ENCODE assay signal across 17 mouse cellular contexts in the genomic region with DNA sequence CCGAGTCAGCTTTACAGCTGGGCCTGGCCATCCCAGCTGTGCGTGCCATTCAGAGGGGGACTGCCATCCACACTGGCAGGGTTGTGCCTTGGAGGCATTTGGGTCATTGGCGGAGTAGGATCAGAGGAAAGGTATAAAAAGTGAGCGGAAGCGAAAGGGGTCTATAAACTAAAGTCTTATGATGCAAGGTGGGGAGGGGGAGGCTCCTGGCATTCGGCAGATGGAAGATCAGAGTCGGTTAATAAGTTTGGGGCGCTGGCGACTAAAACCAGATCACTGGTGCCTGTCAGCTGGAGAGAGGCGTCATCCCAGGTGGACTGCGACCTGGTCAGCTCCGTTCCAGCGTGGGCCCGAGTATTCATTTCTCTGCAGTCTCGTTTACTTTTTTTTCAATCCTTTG.
A peak's percentile ranks its signal among the peaks of the same experiment; 100 is the strongest.
DNase-seq lines count a peak whose midpoint lies in the region; ATAC-seq lines count a peak whose summit lies in the region.
"Had no signal": no experiment of that assay in that cellular context is flagged by ENCODE, and none has a peak within 500 bp of the region (broad histone marks: within the 10 kb centered on the region; RNA-seq: fewer than 3 reads in every experiment).

No protein-coding gene starts in this region.

- H3K4me2 ChIP-seq in limb, embryonic 11.5 days (ENCODE audit: low read depth, severe bottlenecking), result 0 out of 2 replicates have a peak overlapping the region, but pooled peaks have one; percentile 15
- H3K4me2 ChIP-seq in midbrain, embryonic 15.5 days, result peak overlapping the region; percentile 46
- H3K4me2 ChIP-seq: heart, embryonic 11.5 days had no signal

- ATAC-seq in limb, embryonic 11.5 days (ENCODE audit: insufficient number of reproducible peaks, low FRiP score, low TSS enrichment, low read depth), result peak; percentile 70; the same call in 1 of the 2 replicates
- ATAC-seq in midbrain, embryonic 15.5 days (replicated peaks), result no peak

- DNase-seq in forebrain, embryonic 10.5 days (ENCODE audit: extremely low spot score, low spot score), result no peak
- peak; percentile 78 for DNase-seq in forelimb bud, embryonic 11.5 days (ENCODE audit: low read depth, low spot score)
- DNase-seq in limb, embryonic 11.5 days (ENCODE audit: low spot score), result peak; percentile 73
- DNase-seq in frontal cortex, postnatal 25 days (ENCODE audit: low spot score in 2 of 2), result no peak
- no peak for DNase-seq in retina, postnatal 1 day
- no peak for DNase-seq in left cerebral cortex, adult 11 months (ENCODE audit: low spot score)
- no peak for DNase-seq in layer of hippocampus, postnatal 14 days (ENCODE audit: low spot score in 2 of 2)
- DNase-seq: cerebellum, adult 18-20 months; gastrocnemius, adult 2 months; heart, postnatal 4 days; kidney, adult 18-20 months; left cerebral cortex, postnatal 4 days; lung, adult 18-20 months had no signal

- H3K9ac ChIP-seq in limb, embryonic 11.5 days (ENCODE audit: low read length), result no peak overlapping the region
- H3K9ac ChIP-seq in midbrain, embryonic 15.5 days, result peak overlapping the region; percentile 14; the same call in 1 of the 2 replicates

- WGBS in forebrain, embryonic 10.5 days, result 41% methylated on average over 15 of the region's 15 CpGs
- WGBS in limb, embryonic 11.5 days, result 31% methylated on average over 15 of the region's 15 CpGs
- 34% methylated on average over 15 of the region's 15 CpGs for WGBS in midbrain, embryonic 15.5 days

- peak overlapping the region; percentile 2; the same call in 1 of the 2 replicates for H3K27ac ChIP-seq in forebrain, embryonic 10.5 days
- peak overlapping the region; percentile 62; the same call in 1 of the 2 replicates for H3K27ac ChIP-seq in limb, embryonic 11.5 days (replicated peaks; ENCODE audit: low read depth, low read length)
- H3K27ac ChIP-seq in midbrain, embryonic 15.5 days, result peak overlapping the region; percentile 50; the same call in 1 of the 2 replicates
- H3K27ac ChIP-seq: gastrocnemius, adult 2 months; macrophage; stomach, postnatal 0 days had no signal

- H3K36me3 ChIP-seq in forebrain, embryonic 10.5 days (replicated peaks), result no peaks in the 10 kb centered on the region
- H3K36me3 ChIP-seq in limb, embryonic 11.5 days (ENCODE audit: control insufficient read depth, insufficient read depth, low read length), result no peaks in the 10 kb centered on the region
- H3K36me3 ChIP-seq in midbrain, embryonic 15.5 days (replicated peaks), result no peaks in the 10 kb centered on the region

- H3K4me1 ChIP-seq in forebrain, embryonic 10.5 days, result peaks cover 16% of the 10 kb centered on the region
- H3K4me1 ChIP-seq in limb, embryonic 11.5 days (ENCODE audit: control insufficient read depth, insufficient read depth, low read length), result peaks cover 8% of the 10 kb centered on the region
- H3K4me1 ChIP-seq in midbrain, embryonic 15.5 days, result peaks cover 11% of the 10 kb centered on the region

- 0 out of 2 replicates have a peak, but pooled peaks cover 9% of the 10 kb centered on the region for H3K27me3 ChIP-seq in forebrain, embryonic 10.5 days (ENCODE audit: poor library complexity, severe bottlenecking)
- no peaks in the 10 kb centered on the region for H3K27me3 ChIP-seq in limb, embryonic 11.5 days (ENCODE audit: control insufficient read depth, insufficient read depth, low read length)
- no peaks in the 10 kb centered on the region for H3K27me3 ChIP-seq in midbrain, embryonic 15.5 days (replicated peaks)

- H3K9me3 ChIP-seq in forebrain, embryonic 10.5 days, result peaks cover 6% of the 10 kb centered on the region; the same call in 1 of the 2 replicates
- no peaks in the 10 kb centered on the region for H3K9me3 ChIP-seq in limb, embryonic 11.5 days (ENCODE audit: control insufficient read depth, low read length)
- H3K9me3 ChIP-seq in midbrain, embryonic 15.5 days, result no peaks in the 10 kb centered on the region

- H3K4me3 ChIP-seq in forebrain, embryonic 10.5 days, result peak overlapping the region; percentile 29
- H3K4me3 ChIP-seq in limb, embryonic 11.5 days (ENCODE audit: low read depth, low read length), result no peak overlapping the region
- peak overlapping the region; percentile 12; the same call in 1 of the 2 replicates for H3K4me3 ChIP-seq in midbrain, embryonic 15.5 days
- H3K4me3 ChIP-seq: gastrocnemius, adult 2 months had no signal

Comparison
In these comparisons a context has a peak if more than half of its experiments do, and no peak if none do; other contexts are left out.
1. DNase-seq: peak in forelimb bud, embryonic 11.5 days (single experiment) and limb, embryonic 11.5 days (single experiment); none in forebrain, embryonic 10.5 days (single experiment), frontal cortex, postnatal 25 days (0 of 2), retina, postnatal 1 day (single experiment), left cerebral cortex, adult 11 months (single experiment) and layer of hippocampus, postnatal 14 days (0 of 2).
2. H3K27ac ChIP-seq: peak in every context shown above with its lines; median percentile 62 in limb, embryonic 11.5 days; 50 in midbrain, embryonic 15.5 days; 2 in forebrain, embryonic 10.5 days.